12 mouse cellular contexts compared by ENCODE assay signal in the genomic region with DNA sequence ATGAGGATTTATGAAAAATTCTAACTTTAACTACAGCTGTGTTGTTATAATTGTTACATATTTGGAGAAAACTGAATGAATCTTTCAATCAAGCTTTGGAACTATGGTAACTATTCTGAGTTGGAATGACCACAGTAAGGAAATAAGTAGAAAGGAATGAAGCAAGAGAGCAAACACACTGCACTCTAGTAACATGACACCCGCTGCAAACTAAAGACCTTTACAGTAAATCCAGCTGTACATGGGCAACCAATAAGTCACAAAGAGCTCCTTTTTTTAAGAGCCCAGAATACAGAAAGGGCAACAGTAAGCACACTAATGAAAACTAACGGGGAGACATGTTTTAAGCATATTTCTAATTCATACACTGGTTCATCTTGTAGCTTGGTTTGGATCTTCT.
"Had no signal": no experiment of that assay in that cellular context is flagged by ENCODE, and none has a peak within 500 bp of the region (broad histone marks: within the 10 kb centered on the region; RNA-seq: fewer than 3 reads in every experiment).

No protein-coding gene starts in this region.

- H3K27ac ChIP-seq: limb, embryonic 15.5 days; liver, embryonic 13.5 days; midbrain, embryonic 13.5 days; neural tube, embryonic 15.5 days had no signal

- H3K36me3 ChIP-seq: limb, embryonic 15.5 days; liver, embryonic 13.5 days; midbrain, embryonic 13.5 days; neural tube, embryonic 15.5 days had no signal

- ATAC-seq: liver, postnatal 0 days; midbrain, embryonic 13.5 days had no signal

- H3K9me3 ChIP-seq: limb, embryonic 15.5 days; liver, embryonic 13.5 days; midbrain, embryonic 13.5 days; neural tube, embryonic 15.5 days had no signal

- H3K27me3 ChIP-seq: liver, embryonic 13.5 days had no signal

- DNase-seq: kidney, adult 18-20 months; kidney, postnatal 25 days; liver, embryonic 13.5 days; liver, postnatal 0 days; lung, postnatal 36 days; right cerebral cortex, adult 18-20 months; right cerebral cortex, postnatal 25 days; thymus, adult 18-20 months; thymus, postnatal 25 days had no signal

- H3K4me2 ChIP-seq: limb, embryonic 15.5 days; liver, embryonic 13.5 days; midbrain, embryonic 13.5 days; neural tube, embryonic 15.5 days had no signal

- H3K4me3 ChIP-seq: limb, embryonic 15.5 days; liver, embryonic 13.5 days; midbrain, embryonic 13.5 days; neural tube, embryonic 15.5 days had no signal

- H3K9ac ChIP-seq: limb, embryonic 15.5 days; liver, embryonic 13.5 days; liver, postnatal 0 days; midbrain, embryonic 13.5 days; neural tube, embryonic 15.5 days had no signal

- H3K4me1 ChIP-seq: limb, embryonic 15.5 days; liver, embryonic 13.5 days; midbrain, embryonic 13.5 days; neural tube, embryonic 15.5 days had no signal
